Mouse (Mus musculus): ENCODE data around the gene D430041D05Rik. TPM values are rescaled to one million over a fixed set of nuclear protein-coding genes. Genes with fewer than 3 reads are reported as not detected.

Gene D430041D05Rik
- polyA plus RNA-seq, 1 experiment from 2014 or later, result 0.06 TPM

DNA sequence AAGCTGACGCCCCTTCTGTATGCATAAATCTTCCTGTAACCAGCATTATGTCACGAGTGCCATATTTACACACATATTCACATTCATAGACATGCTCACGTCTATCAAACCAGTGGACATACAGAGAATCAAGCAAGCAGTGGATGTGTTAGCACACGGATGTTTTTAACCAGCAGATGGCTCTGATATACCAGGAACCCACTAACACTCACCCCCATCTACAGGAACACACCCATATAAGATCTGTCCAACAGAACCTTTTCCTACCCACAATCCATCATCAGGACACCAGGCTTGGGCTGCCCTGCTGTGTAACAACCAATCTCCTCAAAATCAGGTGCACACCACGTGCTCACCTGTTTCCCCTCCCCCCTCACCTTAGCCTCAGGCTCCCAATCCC, 76.9 kb downstream of the D430041D05Rik start:
- Histone ChIP-seq H3K9me3 (ENCODE audit: control insufficient read depth, low read length) (no peaks in the 10 kb centered on the region), H3K4me3 (ENCODE audit: low read depth, low read length) (no peak overlapping the region), H3K9ac (ENCODE audit: low read length) (no peak overlapping the region), H3K4me1 (replicated peaks; ENCODE audit: control insufficient read depth, insufficient read depth) (no peaks in the 10 kb centered on the region), H3K36me3 (ENCODE audit: control insufficient read depth, insufficient read depth, low read length) (no peaks in the 10 kb centered on the region), H3K27ac (replicated peaks) (no peak overlapping the region), H3K4me2 (replicated peaks; ENCODE audit: low read depth) (no peak overlapping the region), H3K27me3 (ENCODE audit: control insufficient read depth, insufficient read depth, low read length) (no peaks in the 10 kb centered on the region)
- no peak for TF ChIP-seq EP300 (optimal IDR thresholded peaks at IDR 0.05)
- TF ChIP-seq CTCF (IDR thresholded peaks at IDR 0.05; ENCODE audit: low read depth), result peak; percentile 47
- 60% methylated on average over 5 of the region's 5 CpGs for WGBS
- DNase-seq (ENCODE audit: low spot score), result no peak
- ATAC-seq (ENCODE audit: low FRiP score, low TSS enrichment), result no peak

DNA sequence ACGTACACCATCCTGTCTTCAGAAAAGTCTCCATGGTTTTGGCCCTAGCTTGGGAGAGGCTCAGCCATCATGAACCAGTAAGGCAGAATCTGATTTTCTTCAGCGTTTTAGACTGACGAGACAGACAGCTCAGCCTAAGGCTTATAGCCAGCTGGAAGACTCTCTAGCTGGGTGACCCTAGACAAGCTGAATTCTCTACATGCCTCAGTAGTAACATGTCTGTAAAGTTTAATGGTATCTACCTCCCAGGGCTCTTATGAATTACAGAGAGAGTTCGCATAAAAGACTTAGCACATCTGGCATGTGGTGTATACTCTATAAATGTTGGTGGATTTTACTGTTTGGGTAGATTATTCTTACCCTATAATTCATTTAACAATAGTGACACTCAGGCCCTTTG, 78.1 kb downstream of the D430041D05Rik start:
- H3K36me3 ChIP-seq (ENCODE audit: control insufficient read depth, insufficient read depth, low read length), result no peaks in the 10 kb centered on the region
- no peak overlapping the region for H3K4me3 ChIP-seq (ENCODE audit: low read depth, low read length)
- DNase-seq (ENCODE audit: low spot score), result no peak
- no peaks in the 10 kb centered on the region for H3K27me3 ChIP-seq (ENCODE audit: control insufficient read depth, insufficient read depth, low read length)
- TF ChIP-seq EP300 (optimal IDR thresholded peaks at IDR 0.05) (no peak), CTCF (IDR thresholded peaks at IDR 0.05; ENCODE audit: low read depth) (no peak)
- H3K4me1 ChIP-seq (replicated peaks; ENCODE audit: control insufficient read depth, insufficient read depth), result no peaks in the 10 kb centered on the region
- no peak for ATAC-seq (ENCODE audit: low FRiP score, low TSS enrichment)
- no peak overlapping the region for H3K9ac ChIP-seq (ENCODE audit: low read length)
- WGBS, result 72% methylated on average over 4 of the region's 4 CpGs
- no peaks in the 10 kb centered on the region for H3K9me3 ChIP-seq (ENCODE audit: control insufficient read depth, low read length)
- no peak overlapping the region for H3K27ac ChIP-seq (replicated peaks)
- no peak overlapping the region for H3K4me2 ChIP-seq (replicated peaks; ENCODE audit: low read depth)

DNA sequence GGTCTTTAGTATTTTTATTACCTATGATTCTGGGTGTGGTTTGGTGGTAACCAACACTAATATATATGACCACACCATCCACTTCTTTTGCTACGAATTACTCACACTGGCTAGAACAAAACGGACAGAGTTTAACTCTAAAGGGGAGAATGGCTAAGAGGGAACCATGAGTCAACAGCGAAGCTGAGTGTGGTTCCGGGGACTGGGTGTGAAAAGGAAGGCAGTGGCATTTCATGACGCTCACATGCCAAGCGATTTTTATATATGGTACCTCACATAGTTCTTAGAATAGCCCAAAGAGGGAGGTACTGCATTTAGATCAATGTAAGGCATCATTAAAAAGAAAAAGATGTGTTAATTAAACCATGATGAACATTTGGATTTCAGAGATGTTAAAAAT, 79.6 kb downstream of the D430041D05Rik start:
- no peaks in the 10 kb centered on the region for H3K4me1 ChIP-seq (replicated peaks; ENCODE audit: control insufficient read depth, insufficient read depth)
- TF ChIP-seq EP300 (optimal IDR thresholded peaks at IDR 0.05) (no peak), CTCF (IDR thresholded peaks at IDR 0.05; ENCODE audit: low read depth) (no peak)
- no peak overlapping the region for H3K4me3 ChIP-seq (ENCODE audit: low read depth, low read length)
- H3K36me3 ChIP-seq (ENCODE audit: control insufficient read depth, insufficient read depth, low read length), result no peaks in the 10 kb centered on the region
- H3K27ac ChIP-seq (replicated peaks), result no peak overlapping the region
- 78% methylated on average over 6 of the region's 6 CpGs for WGBS
- no peak overlapping the region for H3K4me2 ChIP-seq (replicated peaks; ENCODE audit: low read depth)
- no peaks in the 10 kb centered on the region for H3K27me3 ChIP-seq (ENCODE audit: control insufficient read depth, insufficient read depth, low read length)
- no peak overlapping the region for H3K9ac ChIP-seq (ENCODE audit: low read length)
- H3K9me3 ChIP-seq (ENCODE audit: control insufficient read depth, low read length), result no peaks in the 10 kb centered on the region
- no peak for DNase-seq (ENCODE audit: low spot score)
- ATAC-seq (ENCODE audit: low FRiP score, low TSS enrichment), result no peak

DNA sequence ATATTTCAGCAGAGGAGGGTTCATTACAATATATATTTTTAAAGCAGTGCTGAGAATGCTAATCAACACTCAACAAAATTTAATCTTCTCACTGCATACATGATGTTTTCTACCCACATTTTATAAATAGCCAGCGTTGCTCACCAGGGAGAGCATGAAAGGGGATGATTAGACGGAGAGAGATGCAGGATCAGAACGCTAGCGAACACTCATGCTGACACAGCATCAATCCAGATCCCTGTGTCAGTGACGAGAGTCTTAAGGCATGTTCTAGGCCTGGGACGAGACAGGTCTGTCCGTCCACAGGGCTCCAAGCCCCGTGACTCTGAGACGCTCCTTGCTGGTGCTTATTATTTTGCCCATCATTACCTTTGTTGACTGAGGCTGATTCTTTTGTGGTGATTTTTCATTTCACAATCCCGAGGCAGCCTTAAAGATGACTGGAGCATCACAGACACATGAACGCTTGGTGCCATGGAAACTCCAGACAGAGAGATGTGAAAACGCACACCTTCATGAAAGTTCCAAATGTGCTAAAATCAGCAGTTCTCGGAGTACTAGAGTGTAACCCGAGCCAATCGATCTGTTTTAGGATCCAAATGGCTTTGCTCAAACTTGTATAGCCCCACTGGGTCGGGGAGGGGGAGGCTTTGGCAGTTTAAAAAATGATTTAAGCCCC, 83.6 kb downstream of the D430041D05Rik start:
- 64% methylated on average over 16 of the region's 16 CpGs for WGBS

DNA sequence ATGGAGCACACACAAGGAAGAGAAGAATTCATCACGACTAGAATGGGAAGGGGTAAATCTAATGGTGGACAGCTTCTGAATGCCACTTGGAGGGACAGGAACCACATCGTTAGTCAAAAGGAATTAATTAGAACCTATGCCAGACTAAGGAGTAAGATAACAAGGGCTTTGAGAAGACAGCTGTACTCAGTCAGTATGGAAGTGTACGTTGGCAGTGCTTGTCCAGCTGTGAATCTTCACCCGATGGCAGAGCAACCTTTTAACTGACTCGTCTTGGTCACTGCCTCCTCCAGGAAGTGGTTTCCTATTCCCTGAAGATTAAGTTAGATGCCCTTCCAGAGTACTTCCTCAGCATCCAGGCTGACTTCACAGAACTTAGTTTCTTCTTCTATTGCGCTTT, 87.0 kb downstream of the D430041D05Rik start:
- no peak overlapping the region for H3K9ac ChIP-seq (ENCODE audit: low read length)
- no peak overlapping the region for H3K4me2 ChIP-seq (replicated peaks; ENCODE audit: low read depth)
- WGBS, result 57% methylated on average over 6 of the region's 6 CpGs
- no peaks in the 10 kb centered on the region for H3K36me3 ChIP-seq (ENCODE audit: control insufficient read depth, insufficient read depth, low read length)
- no peaks in the 10 kb centered on the region for H3K9me3 ChIP-seq (ENCODE audit: control insufficient read depth, low read length)
- no peaks in the 10 kb centered on the region for H3K27me3 ChIP-seq (ENCODE audit: control insufficient read depth, insufficient read depth, low read length)
- H3K27ac ChIP-seq (replicated peaks), result no peak overlapping the region
- ATAC-seq (ENCODE audit: low FRiP score, low TSS enrichment) (no peak), DNase-seq (ENCODE audit: low spot score) (no peak)
- H3K4me1 ChIP-seq (replicated peaks; ENCODE audit: control insufficient read depth, insufficient read depth), result no peaks in the 10 kb centered on the region
- TF ChIP-seq CTCF (IDR thresholded peaks at IDR 0.05; ENCODE audit: low read depth) (no peak), EP300 (optimal IDR thresholded peaks at IDR 0.05) (no peak)
- H3K4me3 ChIP-seq (ENCODE audit: low read depth, low read length), result no peak overlapping the region

More for the DNA sequence above, 83.6 kb downstream of the D430041D05Rik start:
- TF ChIP-seq CTCF (IDR thresholded peaks at IDR 0.05; ENCODE audit: low read depth) (no peak), EP300 (optimal IDR thresholded peaks at IDR 0.05) (no peak)
- Histone ChIP-seq H3K4me1 (replicated peaks; ENCODE audit: control insufficient read depth, insufficient read depth) (no peaks in the 10 kb centered on the region), H3K9me3 (ENCODE audit: control insufficient read depth, low read length) (no peaks in the 10 kb centered on the region), H3K4me2 (replicated peaks; ENCODE audit: low read depth) (no peak overlapping the region), H3K36me3 (ENCODE audit: control insufficient read depth, insufficient read depth, low read length) (no peaks in the 10 kb centered on the region), H3K4me3 (ENCODE audit: low read depth, low read length) (no peak overlapping the region), H3K27me3 (ENCODE audit: control insufficient read depth, insufficient read depth, low read length) (no peaks in the 10 kb centered on the region), H3K27ac (replicated peaks) (no peak overlapping the region), H3K9ac (ENCODE audit: low read length) (no peak overlapping the region)
- ATAC-seq (ENCODE audit: low FRiP score, low TSS enrichment), result no peak
- no peak for DNase-seq (ENCODE audit: low spot score)

DNA sequence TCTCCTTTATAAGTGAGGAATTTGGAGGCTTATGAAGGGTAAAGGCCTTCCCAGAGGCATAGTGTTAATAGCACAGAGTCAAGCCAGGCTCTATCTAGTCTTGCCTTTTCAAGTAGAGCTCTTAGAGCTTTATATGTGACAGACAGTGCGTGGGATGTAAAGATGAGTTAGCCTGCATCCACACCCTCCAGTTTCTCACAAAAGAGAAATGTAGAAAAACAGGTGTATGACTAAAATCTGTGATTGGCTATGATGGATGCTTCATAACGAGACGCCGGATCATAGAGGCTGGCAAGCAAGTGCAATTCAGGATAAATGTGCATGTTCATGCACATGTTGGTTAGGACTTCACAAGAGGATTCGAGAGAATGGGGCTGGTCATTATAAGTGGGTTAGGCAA, 87.5 kb downstream of the D430041D05Rik start:
- TF ChIP-seq CTCF (IDR thresholded peaks at IDR 0.05; ENCODE audit: low read depth), result no peak
- TF ChIP-seq EP300 (optimal IDR thresholded peaks at IDR 0.05), result no peak
- H3K27me3 ChIP-seq (ENCODE audit: control insufficient read depth, insufficient read depth, low read length), result no peaks in the 10 kb centered on the region
- no peak overlapping the region for H3K27ac ChIP-seq (replicated peaks)
- H3K9ac ChIP-seq (ENCODE audit: low read length), result no peak overlapping the region
- no peak for DNase-seq (ENCODE audit: low spot score)
- no peaks in the 10 kb centered on the region for H3K36me3 ChIP-seq (ENCODE audit: control insufficient read depth, insufficient read depth, low read length)
- no peaks in the 10 kb centered on the region for H3K9me3 ChIP-seq (ENCODE audit: control insufficient read depth, low read length)
- no peak overlapping the region for H3K4me2 ChIP-seq (replicated peaks; ENCODE audit: low read depth)
- H3K4me3 ChIP-seq (ENCODE audit: low read depth, low read length), result no peak overlapping the region
- H3K4me1 ChIP-seq (replicated peaks; ENCODE audit: control insufficient read depth, insufficient read depth), result no peaks in the 10 kb centered on the region
- no peak for ATAC-seq (ENCODE audit: low FRiP score, low TSS enrichment)
- 80% methylated on average over 5 of the region's 5 CpGs for WGBS
